In genomic region chr8:80568243-80568995, GRCm38 (mm10) we compare ENCODE assay signal across 22 mouse cellular contexts. TPM values are rescaled to one million over a fixed set of nuclear protein-coding genes. Genes with fewer than 3 reads are reported as not detected.
DNase-seq lines count a peak whose midpoint lies in the region; ATAC-seq lines count a peak whose summit lies in the region.
"Had no signal": no experiment of that assay in that cellular context is flagged by ENCODE, and none has a peak within 500 bp of the region (broad histone marks: within the 10 kb centered on the region; RNA-seq: fewer than 3 reads in every experiment).

No protein-coding gene starts in this region.

- H3K4me2 ChIP-seq in kidney, embryonic 15.5 days, result no peak overlapping the region
- H3K4me2 ChIP-seq: liver, embryonic 15.5 days had no signal

- no peaks in the 10 kb centered on the region for H3K36me3 ChIP-seq in kidney, embryonic 15.5 days
- H3K36me3 ChIP-seq: hindbrain, embryonic 10.5 days; liver, embryonic 15.5 days had no signal

- H3K27me3 ChIP-seq in kidney, embryonic 15.5 days, result no peaks in the 10 kb centered on the region
- H3K27me3 ChIP-seq: liver, embryonic 15.5 days had no signal

- no peaks in the 10 kb centered on the region for H3K9me3 ChIP-seq in kidney, embryonic 15.5 days (replicated peaks)
- H3K9me3 ChIP-seq: hindbrain, embryonic 10.5 days; liver, embryonic 15.5 days had no signal

- DNase-seq in embryo, embryonic 10 days (ENCODE audit: low spot score), result peak; percentile 16
- no peak for DNase-seq in embryo, embryonic 9.5 days (ENCODE audit: extremely low spot score)
- no peak for DNase-seq in kidney, adult 8-10 months
- DNase-seq in embryo, embryonic 10.5 days (ENCODE audit: low spot score), result peak; percentile 13
- DNase-seq in mesoderm, embryonic 11.5 days (ENCODE audit: low read depth, low spot score), result peak; percentile 23
- no peak for DNase-seq in urinary bladder, postnatal 14 days (ENCODE audit: low spot score)
- DNase-seq: adrenal gland, postnatal 10 days; cerebellum, adult 11-12 months; cerebellum, postnatal 14 days; gastrocnemius, postnatal 25 days; kidney, adult 18-20 months; kidney, postnatal 4 days; layer of hippocampus, adult 9-11 months; right cerebral cortex, postnatal 4 days had no signal

- H3K4me1 ChIP-seq in kidney, embryonic 15.5 days, result no peaks in the 10 kb centered on the region

- WGBS in kidney, embryonic 15.5 days, result 44% methylated on average over 6 of the region's 6 CpGs

- 0 out of 2 replicates have a peak, but pooled peaks have one; percentile 54 for ATAC-seq in kidney, embryonic 15.5 days (replicated peaks; ENCODE audit: low FRiP score)
- ATAC-seq in CD4-positive, CD25-positive, alpha-beta regulatory T cell, adult 4 months, result no peak
- ATAC-seq: activated CD4-positive, CD25-positive, alpha-beta regulatory T cell, adult 4 months; lung, postnatal 0 days had no signal

- no peak overlapping the region for H3K27ac ChIP-seq in kidney, embryonic 15.5 days
- H3K27ac ChIP-seq: hindbrain, embryonic 10.5 days; liver, embryonic 15.5 days; stomach, postnatal 0 days had no signal

- no peak overlapping the region for H3K4me3 ChIP-seq in kidney, embryonic 15.5 days (replicated peaks)
- H3K4me3 ChIP-seq: hindbrain, embryonic 10.5 days; liver, embryonic 15.5 days had no signal

- H3K9ac ChIP-seq in kidney, embryonic 15.5 days, result no peak overlapping the region
- H3K9ac ChIP-seq: liver, embryonic 15.5 days had no signal

RNA-seq across cellular contexts. Expression of gene Frem3, which starts 42.5 kb away (rescaled TPM):
- 0.19 and 0.22 TPM in 2 replicates for polyA plus RNA-seq in kidney, embryonic 15.5 days (2015; fragmentation: Nextera tagmentation; extraction: Ambion mirVana)
- not detected for polyA plus RNA-seq in CD4-positive, CD25-positive, alpha-beta regulatory T cell, adult 4 months (2017; shearing (Covaris generic))
- polyA plus RNA-seq: activated CD4-positive, CD25-positive, alpha-beta regulatory T cell, adult 4 months; embryonic facial prominence, embryonic 11.5 days had no signal

Comparison
In these comparisons a context has a peak if more than half of its experiments do, and no peak if none do; other contexts are left out.
1. DNase-seq: peak in embryo, embryonic 10 days (single experiment), embryo, embryonic 10.5 days (single experiment) and mesoderm, embryonic 11.5 days (single experiment); none in embryo, embryonic 9.5 days (single experiment), kidney, adult 8-10 months (0 of 2) and urinary bladder, postnatal 14 days (single experiment).